Mouse (Mus musculus): ENCODE results near the gene Draxin. TPM values are rescaled to one million over a fixed set of nuclear protein-coding genes. Genes with fewer than 3 reads are reported as not detected.

Gene Draxin
- total RNA-seq, 2 experiments from 2014 or later: 0.09 TPM; not detected in 1

DNA sequence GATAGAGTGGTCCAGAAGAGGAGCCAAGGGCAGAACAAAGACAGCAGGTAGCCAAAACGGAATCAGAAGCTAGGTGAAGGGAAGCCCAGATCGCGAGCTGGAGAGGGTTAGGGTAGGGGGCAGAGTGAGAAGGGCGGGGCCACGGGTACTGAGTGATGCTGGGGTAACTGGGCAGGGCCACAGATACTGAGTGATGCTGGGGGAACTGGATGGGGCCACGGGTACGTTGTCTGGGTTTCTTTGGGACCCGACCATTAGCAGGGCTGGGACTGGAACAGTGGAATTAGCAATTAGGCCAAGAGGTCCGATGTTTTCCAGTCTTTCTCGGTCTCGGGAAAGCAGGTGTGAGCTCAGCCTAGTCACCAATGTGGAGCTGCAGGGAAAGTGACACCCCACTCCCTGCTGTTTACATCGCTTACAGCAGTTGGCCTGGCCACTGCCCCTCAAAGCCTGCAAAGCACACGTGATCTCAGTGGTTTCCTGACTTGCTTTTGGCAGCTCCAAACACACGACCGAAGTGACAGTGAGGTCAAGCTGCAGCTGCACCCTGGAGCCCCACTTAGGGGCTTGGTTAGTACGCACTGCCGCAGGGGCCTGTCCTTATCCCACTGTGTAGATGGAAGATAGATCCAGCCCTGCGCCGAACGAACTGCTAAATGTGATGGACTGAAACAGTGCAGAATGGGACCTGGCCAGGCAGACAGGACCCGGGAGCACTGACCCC is 47.2 kb downstream of the Draxin start:
- no peak for DNase-seq (ENCODE audit: low spot score)

DNA sequence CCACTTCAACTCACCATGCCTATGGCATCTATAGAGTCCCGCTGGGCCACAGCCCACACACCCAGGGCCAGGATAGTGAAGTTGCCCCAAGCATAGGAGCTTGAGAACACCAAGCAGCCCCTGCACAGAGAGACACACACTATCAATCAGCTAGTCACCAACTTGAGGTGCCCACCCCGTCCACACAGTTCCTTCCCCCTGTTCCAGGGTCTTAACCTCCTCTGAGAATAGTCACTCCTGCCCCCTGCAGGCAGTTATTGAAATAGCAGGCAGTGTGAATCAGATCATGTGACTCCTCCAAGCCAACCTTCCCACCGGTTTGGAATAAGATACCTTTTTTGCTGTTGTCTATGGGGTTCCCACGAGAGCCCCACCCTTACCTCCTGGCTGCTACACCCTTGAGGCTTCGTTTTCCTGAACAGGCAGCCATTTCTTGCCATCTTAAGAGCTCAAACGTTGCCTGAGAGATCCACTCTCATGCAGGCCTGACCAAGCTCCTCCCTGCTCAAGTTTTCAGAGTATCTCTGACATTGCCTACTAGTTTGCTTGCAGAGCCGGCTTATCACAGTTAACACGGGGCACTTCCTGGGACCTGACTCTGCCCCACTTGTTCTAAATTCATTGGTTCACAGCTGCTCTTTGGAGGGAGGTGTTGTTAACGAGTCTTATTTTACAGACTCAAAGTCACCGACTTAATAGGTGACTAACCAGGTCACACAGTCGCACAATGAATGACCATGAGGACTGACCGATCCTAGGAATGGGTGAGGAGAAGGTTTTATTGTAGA is 48.0 kb downstream of the Draxin start:
- peak; percentile 74 for DNase-seq (ENCODE audit: low spot score)

DNA sequence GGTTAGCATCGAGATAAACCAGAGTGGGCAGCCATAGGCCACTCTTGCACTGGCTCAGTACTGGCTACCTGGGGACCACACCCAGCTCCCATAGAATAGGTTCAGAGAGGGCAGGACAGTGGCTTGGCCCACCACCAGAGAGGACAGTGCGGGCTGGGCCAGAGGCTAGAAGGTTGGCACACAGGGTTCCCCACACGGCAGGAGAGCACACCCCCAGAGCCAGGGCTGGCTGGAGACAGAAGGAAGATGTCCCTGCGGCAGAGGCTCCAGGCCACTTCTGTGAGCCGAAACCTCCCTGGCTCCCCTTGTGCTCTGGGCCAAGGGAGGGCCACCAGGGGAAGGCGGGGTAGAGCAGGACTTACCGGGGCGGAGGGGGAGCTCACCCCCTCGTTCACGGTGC is 49.3 kb downstream of the Draxin start:
- DNase-seq (ENCODE audit: low spot score): no peak

DNA sequence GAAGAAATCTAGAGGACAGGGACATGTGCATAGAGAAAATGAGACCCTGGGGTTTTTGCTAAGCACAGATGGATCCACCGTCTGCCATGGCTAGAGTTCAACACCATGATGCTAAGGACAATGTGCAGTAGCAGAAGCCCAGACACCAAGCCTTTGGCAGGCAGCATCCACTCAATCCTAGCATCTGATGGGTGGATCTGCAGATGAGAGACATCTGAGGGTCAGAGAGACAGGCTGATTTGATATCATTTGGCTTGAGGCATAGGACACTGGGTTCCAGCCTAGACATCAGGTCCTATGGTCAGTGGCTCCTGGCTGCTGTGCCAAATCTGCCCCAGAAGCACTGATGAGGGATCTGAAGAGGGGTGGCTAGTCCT is 49.9 kb downstream of the Draxin start:
- no peak for DNase-seq (ENCODE audit: low spot score)

DNA sequence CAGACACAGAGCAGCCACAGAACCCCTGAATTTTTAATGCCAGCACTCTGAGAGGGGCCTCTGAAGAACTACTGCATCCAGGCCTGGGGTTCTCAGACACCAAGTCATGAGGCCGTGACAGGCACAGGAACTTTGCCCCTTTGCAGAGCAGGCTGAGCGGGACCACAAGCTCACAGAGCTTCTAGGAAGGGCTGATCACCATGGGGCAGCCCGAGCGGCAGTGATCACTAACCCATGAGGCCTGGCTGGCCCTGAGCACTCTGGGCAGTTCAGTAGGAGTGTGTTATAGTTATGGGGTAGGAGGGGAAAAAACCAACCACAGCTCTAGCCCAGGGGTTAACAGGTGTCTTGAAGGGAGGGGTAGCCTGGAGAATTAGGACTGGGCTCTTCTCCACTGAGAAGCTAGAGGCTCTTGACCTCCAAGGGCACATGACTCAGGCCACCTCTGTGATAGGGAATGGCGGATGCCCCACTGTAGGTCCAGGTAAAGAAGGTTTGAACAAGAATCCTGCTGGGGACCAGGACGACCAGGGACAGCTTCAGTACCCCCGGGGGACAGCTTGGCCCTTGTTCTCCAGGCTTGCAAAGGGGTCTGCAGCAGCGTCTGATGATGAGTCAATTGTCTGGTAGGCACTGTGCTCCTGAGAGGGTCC is 50.4 kb downstream of the Draxin start:
- no peak for DNase-seq (ENCODE audit: low spot score)

DNA sequence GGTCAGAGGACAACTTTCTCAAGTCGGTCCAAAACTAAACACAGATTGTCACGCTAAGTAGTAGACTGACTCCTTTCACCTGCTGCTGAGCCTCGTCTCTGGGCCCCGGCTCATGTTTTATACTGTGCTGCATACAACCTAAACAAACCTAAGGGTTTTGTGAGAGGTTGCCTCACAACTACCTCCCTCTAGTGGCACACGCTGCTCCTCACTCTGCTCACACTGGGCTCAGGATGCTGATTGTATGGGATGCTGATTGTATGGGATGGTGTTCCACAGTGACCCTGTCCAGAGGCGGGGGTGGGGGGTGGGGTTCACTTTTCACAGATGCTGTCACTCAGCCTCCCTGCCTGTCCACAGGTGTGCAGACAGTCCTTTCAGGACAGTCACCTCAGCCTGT is 51.3 kb downstream of the Draxin start:
- DNase-seq (ENCODE audit: low spot score): no peak

DNA sequence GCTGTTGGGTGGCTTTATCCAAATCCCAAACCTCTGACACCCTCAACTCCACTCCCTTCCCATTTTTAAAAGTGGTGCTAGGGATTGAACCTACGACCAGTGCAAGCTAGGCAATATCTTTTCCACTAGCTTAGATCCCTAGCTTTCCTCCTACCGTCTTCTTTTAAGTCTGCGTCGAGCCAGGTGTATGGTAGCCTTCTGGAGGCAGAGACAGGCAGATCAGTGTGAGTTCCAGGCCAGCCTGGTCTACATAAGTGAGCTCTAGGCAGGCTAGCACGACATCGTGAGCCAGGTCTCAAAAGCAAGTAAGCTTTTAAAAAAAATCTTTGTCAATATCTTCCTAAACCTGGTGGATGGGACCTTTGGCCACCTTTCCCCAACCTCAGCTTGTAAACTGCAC is 54.6 kb downstream of the Draxin start:
- no peak for DNase-seq (ENCODE audit: low spot score)

DNA sequence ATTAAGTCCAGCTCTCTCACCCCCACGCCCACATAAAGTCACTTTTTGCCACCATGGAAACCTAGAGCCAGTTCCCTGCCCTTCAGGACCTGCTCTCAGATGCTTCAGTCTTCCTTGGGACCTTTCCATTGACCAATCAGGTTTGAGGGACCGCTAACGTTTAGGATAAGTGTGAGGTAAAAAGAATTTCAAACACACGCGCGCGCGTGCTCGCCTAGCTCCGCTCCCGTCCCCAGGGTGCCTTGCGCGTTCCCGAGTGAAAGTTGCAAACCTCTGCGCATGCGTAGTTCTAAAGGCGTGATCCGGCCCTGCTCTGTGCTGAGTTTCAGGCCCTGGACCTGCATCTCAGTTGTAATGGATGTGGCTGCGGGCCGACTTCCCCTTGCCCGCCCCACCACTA is 55.2 kb downstream of the Draxin start:
- peak; percentile 78 for DNase-seq (ENCODE audit: low spot score)

DNA sequence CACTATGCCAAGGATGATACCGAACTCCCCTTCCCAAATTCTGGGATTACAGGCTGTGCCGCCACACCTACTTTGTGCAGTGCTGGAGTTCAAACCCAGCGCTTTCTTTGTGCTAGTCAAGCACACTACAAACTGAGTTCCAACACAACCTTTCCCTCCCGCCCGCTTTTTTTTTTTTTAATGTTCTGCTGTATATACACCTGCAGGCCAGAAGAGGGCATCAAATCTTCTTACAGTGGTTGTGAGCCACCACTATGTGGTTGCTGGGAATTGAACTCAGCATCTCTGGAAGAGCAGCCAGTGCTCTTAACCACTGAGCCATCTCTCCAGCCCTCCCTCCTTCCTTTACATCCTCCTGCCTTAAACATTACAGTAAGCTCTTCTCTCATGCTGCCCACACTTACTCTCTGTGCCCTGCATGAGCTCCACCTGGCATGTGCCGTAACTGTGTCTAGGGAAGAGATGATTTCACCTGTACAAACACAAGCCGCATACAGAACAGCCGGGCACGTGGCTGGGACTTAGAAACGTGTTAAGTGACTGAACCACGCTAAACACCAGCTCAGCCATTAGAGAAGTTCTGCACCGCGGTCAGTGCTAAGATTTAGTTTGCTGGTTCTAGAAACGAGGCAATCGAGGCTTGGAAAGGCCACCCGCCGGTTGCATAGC is 55.8 kb downstream of the Draxin start:
- no peak for DNase-seq (ENCODE audit: low spot score)

DNA sequence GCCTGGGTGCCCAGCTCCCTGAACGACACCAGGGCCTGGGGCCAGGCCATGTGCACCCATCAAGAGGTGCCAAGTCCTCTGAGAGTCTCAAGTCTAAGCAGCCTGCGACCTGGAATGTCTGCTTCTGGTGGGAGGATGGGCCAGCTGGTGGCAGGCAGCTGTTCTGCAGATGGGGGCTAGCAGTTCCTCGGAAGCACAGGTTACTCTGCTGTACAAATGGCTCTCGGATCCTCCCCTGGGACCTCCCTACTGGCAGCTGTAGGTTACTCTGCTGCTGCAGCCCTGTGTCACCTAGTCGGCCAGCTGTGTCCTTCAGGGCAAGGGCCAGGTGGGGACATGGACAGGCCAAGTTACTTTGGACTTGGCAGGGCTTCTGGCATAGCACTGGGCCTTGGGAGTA is 59.0 kb downstream of the Draxin start:
- DNase-seq (ENCODE audit: low spot score): no peak

DNA sequence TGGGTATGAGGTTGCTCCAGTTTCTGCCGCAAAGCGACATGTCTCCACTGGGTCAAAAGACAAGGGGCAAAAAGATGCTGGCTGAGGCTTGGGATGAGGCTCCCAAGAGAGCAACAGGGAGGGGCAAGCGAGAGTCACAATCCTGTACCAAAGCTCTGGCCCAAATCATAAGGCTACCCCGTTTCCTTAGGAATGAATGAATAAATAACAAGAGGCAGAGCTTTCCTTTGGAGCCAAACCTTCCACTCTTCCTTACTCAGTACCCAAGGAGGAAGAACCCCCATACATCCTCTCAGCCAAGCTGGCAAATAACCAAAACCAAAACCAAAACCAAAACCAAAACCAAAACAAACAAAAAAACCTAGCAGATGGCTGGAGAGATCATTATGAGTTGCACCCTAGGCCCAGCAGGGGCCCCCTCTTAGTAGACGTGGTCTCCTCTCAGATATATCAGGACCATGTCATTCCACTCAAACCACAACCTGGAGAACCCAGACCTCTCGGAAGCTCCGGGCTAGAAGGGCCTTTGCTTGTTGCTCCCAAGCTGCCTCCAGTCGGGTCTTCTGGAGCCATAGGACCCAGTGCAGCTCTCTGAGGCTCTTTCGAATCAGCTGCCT is 60.8 kb downstream of the Draxin start:
- DNase-seq (ENCODE audit: low spot score): no peak

DNA sequence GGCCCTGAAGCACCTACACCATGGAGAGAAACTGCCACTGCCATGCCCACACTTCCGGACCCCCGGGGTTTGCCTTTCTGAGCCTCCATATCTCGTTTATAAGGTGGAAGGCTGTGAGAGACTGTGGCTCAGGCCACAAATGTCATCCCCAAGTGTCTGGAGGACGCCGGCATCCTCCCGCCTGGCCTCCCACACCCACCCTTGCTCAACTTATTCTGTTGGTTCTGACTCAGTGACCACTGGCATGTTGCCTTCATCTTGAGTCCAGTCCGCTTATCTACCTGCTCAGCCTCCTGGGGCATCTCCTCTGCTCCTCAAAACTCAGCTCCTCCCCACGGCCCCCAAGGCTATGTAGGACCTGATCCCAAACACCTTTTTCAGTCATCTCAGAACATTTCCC is 63.2 kb downstream of the Draxin start:
- DNase-seq (ENCODE audit: low spot score): no peak

DNA sequence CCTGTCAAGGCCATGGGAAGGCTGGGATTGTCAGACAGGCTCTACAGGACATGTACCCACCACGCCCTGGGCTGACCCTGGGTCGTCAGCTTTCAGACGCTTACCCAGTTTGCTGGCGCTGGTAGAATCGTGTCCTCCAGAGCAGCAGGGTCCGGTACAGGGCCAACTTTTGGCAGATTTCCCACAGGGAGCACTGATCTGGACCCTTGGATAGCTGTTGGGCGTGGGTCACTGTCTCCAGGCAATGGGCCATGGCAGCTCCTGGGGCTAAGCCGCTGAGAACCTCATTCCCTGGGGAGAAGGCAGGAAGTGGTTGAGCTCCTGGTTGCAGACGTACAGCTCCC is 64.1 kb downstream of the Draxin start:
- DNase-seq (ENCODE audit: low spot score): peak; percentile 52

DNA sequence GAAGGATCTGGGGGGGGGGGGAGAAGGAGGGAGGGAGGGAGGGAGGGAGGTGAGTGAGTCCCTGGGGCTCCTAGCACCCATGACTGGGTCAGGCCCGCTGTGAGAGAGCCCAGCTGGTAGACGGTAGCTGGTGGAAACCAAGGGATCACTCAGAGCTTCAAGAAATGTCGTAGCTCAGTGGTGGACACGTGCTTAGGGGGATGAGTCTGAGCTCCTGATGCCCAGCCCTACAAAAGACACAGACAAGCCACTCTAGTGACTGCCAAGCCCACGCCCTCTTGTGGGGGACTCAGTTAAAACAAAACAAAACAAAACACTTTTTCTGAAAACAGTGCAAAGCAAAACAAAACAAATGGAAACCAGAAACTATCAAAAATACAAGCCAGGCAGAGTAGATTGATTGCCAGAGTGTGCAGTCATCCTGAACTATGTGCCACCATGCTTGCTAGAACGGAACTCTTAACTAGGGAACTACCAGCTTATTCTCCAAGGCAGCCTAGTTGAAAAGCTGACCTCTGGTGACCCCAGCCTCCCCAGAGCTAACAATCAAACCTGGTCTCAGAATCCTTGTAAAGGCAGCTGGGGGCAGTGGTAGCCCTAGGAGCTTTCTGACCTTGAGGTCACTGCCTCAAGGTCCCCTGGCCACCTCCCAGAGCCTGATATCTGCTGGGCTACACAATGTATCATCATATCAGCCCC is 64.6 kb downstream of the Draxin start:
- DNase-seq (ENCODE audit: low spot score): no peak

DNA sequence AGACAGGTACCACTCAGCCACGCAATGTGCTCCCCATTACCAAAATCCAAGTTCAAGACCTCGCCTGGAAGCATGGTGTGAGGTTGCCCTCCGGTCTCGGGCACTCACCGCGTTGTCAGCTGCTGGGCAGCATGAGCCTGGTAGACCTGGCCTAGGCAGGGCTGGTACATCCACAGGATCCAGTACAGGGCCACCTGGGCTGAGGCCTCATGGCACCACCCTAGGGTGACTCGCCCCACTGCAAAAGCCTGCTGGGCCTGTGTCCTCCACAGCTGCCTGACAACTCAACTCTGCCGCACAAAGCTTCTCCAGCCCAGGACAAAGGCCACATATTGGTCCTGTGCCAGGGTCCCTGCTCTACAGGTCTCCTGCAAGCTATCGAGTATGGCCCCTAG is 69.4 kb downstream of the Draxin start:
- no peak for DNase-seq (ENCODE audit: low spot score)

DNA sequence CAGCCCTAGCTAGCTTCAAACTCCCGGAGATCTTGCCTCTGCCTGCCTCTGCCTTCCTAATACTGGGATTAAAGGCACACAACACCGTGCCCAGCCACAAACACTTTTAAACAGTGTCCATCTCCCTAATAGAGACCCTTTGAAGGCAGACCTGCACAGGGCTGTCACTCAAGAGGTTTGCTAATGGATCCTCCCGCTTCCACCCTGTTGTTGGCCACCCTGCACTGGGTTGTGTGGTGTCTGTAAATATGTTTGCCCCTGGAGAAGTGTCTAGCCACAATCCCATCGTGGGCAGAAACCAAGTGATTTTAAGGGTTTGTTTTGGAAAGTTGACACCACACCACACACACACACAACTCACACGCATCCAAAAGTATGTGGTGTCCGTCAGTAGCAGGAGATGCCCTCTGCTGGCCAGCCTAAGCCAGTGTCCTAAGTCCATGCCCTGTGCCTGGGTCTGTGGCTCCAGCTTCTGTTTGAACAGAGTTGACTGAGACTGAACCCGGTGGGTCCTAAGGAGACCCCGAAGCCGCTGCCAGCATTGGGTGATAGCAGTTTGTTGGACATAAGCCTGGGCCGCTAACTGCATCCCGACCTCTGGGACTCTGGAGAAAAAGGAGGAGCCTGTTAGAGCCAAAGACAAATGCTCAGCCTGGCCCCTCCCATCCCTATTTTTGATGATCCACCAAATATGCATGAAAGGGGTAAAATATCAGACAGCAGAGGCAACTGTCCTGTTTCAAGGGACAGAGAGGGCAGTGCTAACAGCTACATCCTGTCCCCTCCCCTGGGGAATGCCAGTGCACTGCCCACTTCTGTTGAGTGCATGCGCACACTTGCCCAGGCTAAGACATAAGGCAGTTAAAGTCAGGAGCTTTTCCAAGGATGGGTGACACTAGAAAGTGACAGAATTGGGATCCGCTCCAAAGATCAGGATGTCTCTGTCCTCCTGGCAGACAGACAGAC is 70.1 kb downstream of the Draxin start:
- DNase-seq (ENCODE audit: low spot score): no peak

DNA sequence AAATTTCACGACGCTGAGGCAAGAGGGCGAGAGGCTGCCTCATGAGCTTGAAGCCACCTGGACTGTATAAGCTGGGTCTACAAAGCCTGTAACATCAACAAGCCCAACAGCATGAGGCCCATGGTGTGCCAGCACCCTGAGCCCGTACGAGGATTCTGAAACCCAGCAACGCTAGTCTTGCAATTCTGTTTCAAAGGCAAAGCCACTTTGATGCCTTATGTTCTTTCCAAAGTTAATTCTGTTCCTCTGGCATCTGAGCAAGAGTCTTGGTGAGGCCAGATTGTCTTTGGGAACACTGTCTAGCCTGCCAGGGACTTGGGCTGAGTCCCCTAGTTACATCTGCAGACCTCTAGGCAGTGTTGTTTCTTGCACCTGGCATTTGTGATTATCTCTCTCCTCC is 71.5 kb downstream of the Draxin start:
- no peak for DNase-seq (ENCODE audit: low spot score)

DNA sequence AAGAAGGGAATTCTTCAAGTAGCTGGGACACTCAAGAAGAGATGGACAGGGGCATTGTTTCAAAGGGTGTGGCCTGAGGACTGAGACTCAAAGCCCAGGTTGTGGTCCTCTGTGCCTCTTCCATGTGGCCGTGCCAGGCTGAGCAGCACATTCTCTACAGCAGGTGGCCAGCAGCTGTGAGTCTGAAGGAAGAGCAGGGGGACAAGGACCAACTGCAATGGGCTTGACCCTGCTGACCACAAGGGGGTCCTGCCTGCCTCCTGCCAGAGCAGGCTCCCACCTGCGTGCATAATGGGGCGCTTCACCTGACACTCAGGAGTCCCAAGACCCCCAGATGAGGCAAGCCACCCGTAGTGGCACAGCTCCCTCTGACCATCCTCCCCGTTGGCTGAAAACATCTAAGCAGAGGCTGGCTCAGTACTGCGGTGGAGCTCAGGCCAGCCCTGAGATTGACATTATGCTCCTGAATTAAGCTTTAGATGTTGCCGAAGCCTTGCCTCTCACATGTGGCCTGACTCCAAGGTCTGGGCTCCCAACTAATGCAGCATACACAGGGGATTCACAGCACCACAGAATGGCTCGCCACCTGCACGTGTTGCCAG is 72.2 kb downstream of the Draxin start:
- no peak for DNase-seq (ENCODE audit: low spot score)

DNA sequence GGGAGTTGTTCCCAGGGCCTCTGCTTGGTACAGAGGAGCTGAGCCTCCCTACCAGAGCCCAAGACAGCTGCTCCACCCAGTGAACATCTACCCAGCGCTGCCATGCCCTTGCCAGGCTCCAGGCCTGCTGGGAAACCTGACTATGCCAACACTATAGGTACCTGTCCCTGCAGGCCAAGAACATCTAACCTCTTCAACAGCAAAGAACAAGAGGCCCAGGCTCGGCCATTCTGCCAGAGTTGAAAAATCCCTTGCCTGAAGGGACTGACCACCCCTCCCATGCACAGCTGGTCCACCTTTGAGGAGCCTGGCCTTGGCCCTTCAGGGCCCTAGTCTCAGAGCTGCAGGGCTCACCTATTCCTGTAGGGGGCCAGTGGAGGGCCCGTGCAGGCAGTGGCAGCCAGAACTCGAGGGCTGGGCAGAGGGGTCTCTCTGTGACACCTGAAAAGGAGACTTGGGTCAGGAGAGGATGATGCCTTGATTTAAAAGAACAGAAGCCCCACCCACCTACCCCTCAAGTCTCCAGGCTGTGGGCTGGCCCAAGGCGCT is 72.8 kb downstream of the Draxin start:
- DNase-seq (ENCODE audit: low spot score): no peak
